Mouse (Mus musculus) CH12.LX (cell line): Measurements from ENCODE around the gene Slc25a11. TPM values are rescaled to one million over a fixed set of nuclear protein-coding genes. Genes with fewer than 3 reads are reported as not detected.

Experiments
- DNase-seq: peaks from one replicate; pipeline ENCODE4 v3.0.0-alpha.2; 2013; ENCODE audit errors: extremely low read depth
- H3K27ac ChIP-seq: 2 replicates; pipeline ENCODE4 v1.5.1; 2012; ENCODE audit warnings: low read depth, mild to moderate bottlenecking, control low read depth, moderate library complexity; ENCODE audit not compliant: insufficient read depth
- H3K27me3 ChIP-seq: replicated peaks from 2 replicates; pipeline ENCODE3; 2012; ENCODE audit warnings: inconsistent platforms
- H3K36me3 ChIP-seq, 2 experiments: replicated peaks in 1 of 2; 2 replicates each; pipeline versions ENCODE3 to v1.6.1; 2012; ENCODE audit warnings: inconsistent platforms in 1 of 2, low read length in 1 of 2, mild to moderate bottlenecking in 1 of 2, mixed read lengths in 1 of 2, moderate library complexity in 1 of 2; ENCODE audit not compliant: control insufficient read depth in 1 of 2, insufficient read depth in 1 of 2
- H3K4me1 ChIP-seq, 2 experiments: 2 replicates each; pipeline ENCODE4 v1.6.1; 2012; ENCODE audit warnings: inconsistent platforms in 1 of 2, moderate library complexity in 1 of 2; ENCODE audit not compliant: insufficient read depth in 2 of 2, control insufficient read depth in 1 of 2
- H3K4me2 ChIP-seq: 2 replicates; pipeline ENCODE4 v1.6.1; 2012; ENCODE audit warnings: low read depth, mild to moderate bottlenecking, control low read depth; ENCODE audit not compliant: poor library complexity, insufficient read depth, severe bottlenecking
- H3K4me3 ChIP-seq, 3 experiments: fragments of 150-350 bp in 1 of 3; sonication (generic) in 1 of 3; replicated peaks in 1 of 3; 2 replicates each; pipeline versions ENCODE3 to v1.5.1; 2011 to 2012; ENCODE audit warnings: low read depth in 2 of 3, low read length in 2 of 3, mild to moderate bottlenecking in 2 of 3, moderate library complexity in 2 of 3, control low read depth in 1 of 3, improper control_type of control experiment in 1 of 3, inconsistent platforms in 1 of 3, mixed read lengths in 1 of 3; ENCODE audit not compliant: poor library complexity in 1 of 3
- H3K79me2 ChIP-seq: replicated peaks from 2 replicates; pipeline ENCODE4 v1.6.1; 2012; ENCODE audit warnings: mild to moderate bottlenecking, moderate library complexity; ENCODE audit not compliant: control insufficient read depth, poor library complexity, insufficient read depth, severe bottlenecking; ENCODE audit errors: extremely low read depth
- H3K9ac ChIP-seq: 2 replicates; pipeline ENCODE4 v1.6.1; 2012; ENCODE audit warnings: low read depth, mild to moderate bottlenecking, control low read depth, moderate library complexity; ENCODE audit not compliant: insufficient read depth
- H3K9me3 ChIP-seq: replicated peaks from 2 replicates; pipeline ENCODE3; 2012; ENCODE audit warnings: low read length, inconsistent platforms, mixed read lengths
- BHLHE40 ChIP-seq: IDR thresholded peaks from 2 replicates; pipeline ENCODE4 v1.6.1; 2011; ENCODE audit warnings: mild to moderate bottlenecking, low read depth, low read length, improper control_type of control experiment
- CHD1 ChIP-seq: IDR thresholded peaks from 2 replicates; pipeline ENCODE4 v1.6.1; 2012; ENCODE audit warnings: low read depth, low read length, improper control_type of control experiment, inconsistent platforms
- CTCF ChIP-seq, 2 experiments: IDR thresholded peaks in 1 of 2; conservative IDR thresholded peaks in 1 of 2; 2 replicates each; pipeline ENCODE4 v1.5.1; 2011 to 2012; ENCODE audit warnings: low read depth in 2 of 2, low read length in 2 of 2, improper control_type of control experiment in 1 of 2, inconsistent platforms in 1 of 2, mild to moderate bottlenecking in 1 of 2, moderate library complexity in 1 of 2
- E2F4 ChIP-seq: IDR thresholded peaks from 2 replicates; pipeline ENCODE4 v1.6.1; 2011; ENCODE audit warnings: low read depth, low read length, improper control_type of control experiment; ENCODE audit not compliant: insufficient replicate concordance
- EP300 ChIP-seq: IDR thresholded peaks from 2 replicates; pipeline ENCODE4 v1.6.1; 2011; ENCODE audit warnings: low read length, improper control_type of control experiment
- ETS1 ChIP-seq: conservative IDR thresholded peaks from 2 replicates; pipeline ENCODE4 v1.6.1; 2012; ENCODE audit warnings: low read depth, mild to moderate bottlenecking, inconsistent platforms, low read length, improper control_type of control experiment, moderate library complexity
- GABPA ChIP-seq: IDR thresholded peaks from 2 replicates; pipeline ENCODE4 v1.6.1; 2012; ENCODE audit warnings: low read depth, low read length, improper control_type of control experiment, inconsistent platforms; ENCODE audit not compliant: insufficient replicate concordance
- IRF4 ChIP-seq: IDR thresholded peaks from 2 replicates; pipeline ENCODE4 v1.6.1; 2014; ENCODE audit warnings: low read depth, mild to moderate bottlenecking, inconsistent platforms, low read length, improper control_type of control experiment
- JUN ChIP-seq: IDR thresholded peaks from 2 replicates; pipeline ENCODE4 v1.6.1; 2011; ENCODE audit warnings: low read depth, mild to moderate bottlenecking, low read length, improper control_type of control experiment, moderate library complexity; ENCODE audit not compliant: insufficient read depth
- KAT2A ChIP-seq: IDR thresholded peaks from 2 replicates; pipeline ENCODE4 v1.6.1; 2012; ENCODE audit warnings: low read length, improper control_type of control experiment, inconsistent platforms; ENCODE audit not compliant: insufficient replicate concordance
- MAFK ChIP-seq: IDR thresholded peaks from 2 replicates; pipeline ENCODE4 v1.6.1; 2011; ENCODE audit warnings: low read length, improper control_type of control experiment; ENCODE audit not compliant: insufficient replicate concordance
- MAX ChIP-seq: IDR thresholded peaks from 2 replicates; pipeline ENCODE4 v1.6.1; 2011; ENCODE audit warnings: low read length, improper control_type of control experiment
- MXI1 ChIP-seq: IDR thresholded peaks from 2 replicates; pipeline ENCODE4 v1.6.1; 2011; ENCODE audit warnings: mild to moderate bottlenecking, low read depth, low read length, improper control_type of control experiment
- MYC ChIP-seq: IDR thresholded peaks from 2 replicates; pipeline ENCODE4 v1.6.1; 2011; ENCODE audit warnings: low read depth, mild to moderate bottlenecking, improper control_type of control experiment, low read length
- NELFE ChIP-seq: IDR thresholded peaks from 2 replicates; pipeline ENCODE4 v1.6.1; 2011; ENCODE audit warnings: low read depth, low read length, improper control_type of control experiment
- NRF1 ChIP-seq: IDR thresholded peaks from 2 replicates; pipeline ENCODE4 v1.6.1; 2014; ENCODE audit warnings: low read depth, mild to moderate bottlenecking, inconsistent platforms, low read length, improper control_type of control experiment, moderate library complexity
- PAX5 ChIP-seq: IDR thresholded peaks from 2 replicates; pipeline ENCODE4 v1.6.1; 2012; ENCODE audit warnings: low read length, inconsistent platforms, mixed read lengths
- POLR2A ChIP-seq: IDR thresholded peaks from 2 replicates; pipeline ENCODE4 v1.6.1; 2011; ENCODE audit warnings: low read depth, mild to moderate bottlenecking, improper control_type of control experiment, low read length
- POLR2AphosphoS2 ChIP-seq: IDR thresholded peaks from 2 replicates; pipeline ENCODE4 v1.6.1; 2011; ENCODE audit warnings: low read depth, low read length, improper control_type of control experiment
- RAD21 ChIP-seq: IDR thresholded peaks from 2 replicates; pipeline ENCODE4 v1.6.1; 2011; ENCODE audit warnings: low read depth, mild to moderate bottlenecking, low read length, improper control_type of control experiment, moderate library complexity
- SIN3A ChIP-seq: IDR thresholded peaks from 2 replicates; pipeline ENCODE4 v1.6.1; 2012; ENCODE audit warnings: low read length, improper control_type of control experiment, inconsistent platforms
- SMC3 ChIP-seq: IDR thresholded peaks from 2 replicates; pipeline ENCODE4 v1.6.1; 2011; ENCODE audit warnings: low read depth, low read length, improper control_type of control experiment
- TBP ChIP-seq: conservative IDR thresholded peaks from 2 replicates; pipeline ENCODE4 v1.6.1; 2011; ENCODE audit warnings: low read depth, low read length, improper control_type of control experiment
- TCF12 ChIP-seq: IDR thresholded peaks from 2 replicates; pipeline ENCODE4 v1.6.1; 2014; ENCODE audit warnings: low read depth, mild to moderate bottlenecking, inconsistent platforms, low read length, improper control_type of control experiment
- UBTF ChIP-seq: IDR thresholded peaks from 2 replicates; pipeline ENCODE4 v1.6.1; 2012; ENCODE audit warnings: low read depth, mild to moderate bottlenecking, inconsistent platforms, low read length, improper control_type of control experiment, moderate library complexity
- USF1 ChIP-seq: IDR thresholded peaks from 2 replicates; pipeline ENCODE4 v1.6.1; 2014; ENCODE audit warnings: low read depth, mild to moderate bottlenecking, inconsistent platforms, low read length, improper control_type of control experiment
- USF2 ChIP-seq: conservative IDR thresholded peaks from 2 replicates; pipeline ENCODE4 v1.6.1; 2011; ENCODE audit warnings: low read depth, low read length, improper control_type of control experiment
- ZC3H11A ChIP-seq: IDR thresholded peaks from 2 replicates; pipeline ENCODE4 v1.6.1; 2012; ENCODE audit warnings: low read depth, mild to moderate bottlenecking, inconsistent platforms, low read length, improper control_type of control experiment
- ZKSCAN1 ChIP-seq: IDR thresholded peaks from 2 replicates; pipeline ENCODE4 v1.6.1; 2012; ENCODE audit warnings: low read depth, inconsistent platforms, low read length, improper control_type of control experiment, borderline replicate concordance
- dilution Hi-C: fragments of 300-500 bp; cut with MboI; formaldehyde crosslinking; loops from 2 replicates; pipeline ENCODE4 v1.14.3; 2020; ENCODE audit warnings: low sequenced_read_pairs; ENCODE audit not compliant: extremely low pct_unique_long_range_greater_than_20kb, extremely low pct_ligation_motif_present
- in situ Hi-C: fragments of 300-500 bp; cut with MboI; formaldehyde crosslinking; loops from 3 replicates; pipeline ENCODE4 v1.14.3; 2019; ENCODE audit warnings: low sequenced_read_pairs, low pct_ligation_motif_present, low pct_unique_long_range_greater_than_20kb, mixed read lengths
- polyA plus RNA-seq: library from polyadenylated mRNA; unstranded; fragments of >175 nt; gene quantifications from 2 replicates; pipeline ENCODE4 v1.2.1, GENCODE M21; 2012; ENCODE audit warnings: low read depth; ENCODE audit not compliant: insufficient read length
- total RNA-seq, 2 experiments: library from RNA; depleted of rRNA; stranded (reverse); fragments of 300-350 nt in 1 of 2; fragments of >200 nt in 1 of 2; gene quantifications; 2 replicates each; pipeline ENCODE4 v1.2.3; 2012 to 2014

Slc25a11 gene
- total and polyA plus RNA-seq, 3 experiments: 99.0 to 135 (median 132) TPM

DNA sequence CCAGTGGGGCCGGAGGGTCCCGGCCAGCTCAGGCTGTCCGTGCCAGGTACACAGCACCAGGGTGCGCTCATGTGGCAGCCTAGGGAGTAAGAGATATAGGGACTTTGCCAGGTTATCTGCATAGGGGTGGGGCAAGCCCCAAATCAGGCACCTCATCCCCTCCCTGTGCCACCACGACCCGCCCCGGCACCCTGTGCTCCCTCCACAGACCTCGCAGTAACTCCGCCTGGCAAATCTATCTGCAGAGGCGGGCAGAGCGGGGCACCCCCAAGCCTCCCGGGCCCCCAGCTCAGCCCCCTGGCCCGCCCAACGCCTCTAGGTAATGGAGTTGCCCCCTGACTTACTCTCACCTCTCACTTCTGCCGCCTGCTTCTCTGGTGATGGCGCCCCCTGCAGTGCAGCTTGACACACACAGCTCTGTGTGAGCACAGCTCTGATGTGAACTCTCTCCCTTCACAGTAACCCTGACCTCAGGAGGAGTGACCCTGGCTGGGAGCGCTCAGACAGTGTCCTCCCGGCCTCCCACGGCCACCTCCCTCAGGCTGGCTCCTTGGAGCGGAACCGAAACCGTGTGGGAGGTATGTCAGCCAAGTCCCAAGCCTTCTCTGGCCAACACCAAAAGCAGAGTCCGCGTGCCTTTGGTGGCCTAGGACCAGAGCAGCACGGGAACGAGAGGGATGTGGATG, 38.8 kb downstream of the Slc25a11 start:
- no peak overlapping the region for H3K27ac ChIP-seq
- no peaks in the 10 kb centered on the region for H3K27me3 ChIP-seq
- no peaks in the 10 kb centered on the region for H3K9me3 ChIP-seq
- peaks cover 88 to 98% of the 10 kb centered on the region in 2 experiments for H3K36me3 ChIP-seq
- H3K79me2 ChIP-seq: no peaks in the 10 kb centered on the region
- TF ChIP-seq RAD21 (peak; percentile 20), POLR2A (no peak; the same call in 1 of the 2 replicates), POLR2AphosphoS2 (no peak), CTCF (conservative IDR thresholded peaks at IDR 0.05 in 1 of 2, IDR thresholded peaks at IDR 0.05 in 1 of 2; ENCODE audit: low read depth in 2 of 2, low read length in 2 of 2) (peak in 1 of 2 experiments; percentile 64; a peak in 2 of 4 replicates), TBP (no peak), SMC3 (peak; percentile 54), SIN3A (no peak), ZKSCAN1 (no peak), E2F4 (no peak), GABPA (no peak), MAFK (no peak), EP300 (no peak), UBTF (no peak), NRF1 (no peak), ZC3H11A (no peak), MAX (no peak), MXI1 (no peak), CHD1 (no peak), USF1 (no peak), BHLHE40 (no peak)
- no peak overlapping the region for H3K9ac ChIP-seq
- no peak overlapping the region for H3K4me2 ChIP-seq
- DNase-seq: no peak
- in situ Hi-C loops (loop anchor here (5.0 to 25.0 kb wide), 2 partner anchors 91 to 371 kb away; partner anchors contain the start of genes 0610010K14Rik, Bcl6b, Gltpd2 and Gm21988), dilution Hi-C loops (no loop called here)
- no peak overlapping the region for H3K4me3 ChIP-seq
- H3K4me1 ChIP-seq: peaks cover 0 to 9% of the 10 kb centered on the region in 2 experiments; a peak in 2 of 4 replicates

DNA sequence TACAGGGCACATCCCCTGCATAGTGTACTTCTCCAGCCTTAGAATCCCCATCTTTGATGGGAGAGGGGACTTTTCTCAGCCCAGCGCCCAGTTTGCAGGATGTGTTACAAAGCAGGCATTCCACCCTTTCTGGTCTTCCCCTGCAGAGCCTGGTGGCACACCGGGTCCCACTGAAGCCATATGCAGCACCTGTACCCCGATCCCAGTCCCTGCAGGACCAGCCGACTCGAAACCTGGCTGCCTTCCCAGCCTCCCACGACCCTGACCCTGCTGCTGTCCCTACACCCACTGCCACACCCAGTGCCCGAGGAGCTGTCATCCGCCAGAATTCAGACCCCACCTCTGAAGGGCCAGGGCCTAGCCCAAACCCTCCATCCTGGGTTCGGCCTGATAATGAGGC, 39.7 kb downstream of the Slc25a11 start:
- DNase-seq: no peak
- peaks cover 88 to 98% of the 10 kb centered on the region in 2 experiments for H3K36me3 ChIP-seq
- no peak overlapping the region for H3K9ac ChIP-seq
- H3K4me2 ChIP-seq: no peak overlapping the region
- dilution Hi-C loops (no loop called here), in situ Hi-C loops (loop anchor here (5.0 to 25.0 kb wide), 2 partner anchors 90 to 370 kb away; partner anchors contain the start of genes 0610010K14Rik, Bcl6b, Gltpd2 and Gm21988)
- TF ChIP-seq NRF1 (no peak), KAT2A (no peak), IRF4 (no peak), CTCF (conservative IDR thresholded peaks at IDR 0.05 in 1 of 2, IDR thresholded peaks at IDR 0.05 in 1 of 2; ENCODE audit: low read depth in 2 of 2, low read length in 2 of 2) (no peak), ETS1 (no peak), ZKSCAN1 (no peak), GABPA (no peak), MYC (no peak), NELFE (no peak), UBTF (no peak), BHLHE40 (no peak), JUN (no peak), PAX5 (no peak), TCF12 (no peak), MXI1 (no peak), SIN3A (no peak), EP300 (no peak), USF2 (no peak), E2F4 (no peak)
- peaks cover 0 to 2% of the 10 kb centered on the region in 2 experiments; a peak in 2 of 4 replicates for H3K4me1 ChIP-seq
- no peaks in the 10 kb centered on the region for H3K9me3 ChIP-seq
- no peaks in the 10 kb centered on the region for H3K79me2 ChIP-seq
- H3K27ac ChIP-seq: no peak overlapping the region
- no peaks in the 10 kb centered on the region for H3K27me3 ChIP-seq
- no peak overlapping the region for H3K4me3 ChIP-seq
